In the genomic region with DNA sequence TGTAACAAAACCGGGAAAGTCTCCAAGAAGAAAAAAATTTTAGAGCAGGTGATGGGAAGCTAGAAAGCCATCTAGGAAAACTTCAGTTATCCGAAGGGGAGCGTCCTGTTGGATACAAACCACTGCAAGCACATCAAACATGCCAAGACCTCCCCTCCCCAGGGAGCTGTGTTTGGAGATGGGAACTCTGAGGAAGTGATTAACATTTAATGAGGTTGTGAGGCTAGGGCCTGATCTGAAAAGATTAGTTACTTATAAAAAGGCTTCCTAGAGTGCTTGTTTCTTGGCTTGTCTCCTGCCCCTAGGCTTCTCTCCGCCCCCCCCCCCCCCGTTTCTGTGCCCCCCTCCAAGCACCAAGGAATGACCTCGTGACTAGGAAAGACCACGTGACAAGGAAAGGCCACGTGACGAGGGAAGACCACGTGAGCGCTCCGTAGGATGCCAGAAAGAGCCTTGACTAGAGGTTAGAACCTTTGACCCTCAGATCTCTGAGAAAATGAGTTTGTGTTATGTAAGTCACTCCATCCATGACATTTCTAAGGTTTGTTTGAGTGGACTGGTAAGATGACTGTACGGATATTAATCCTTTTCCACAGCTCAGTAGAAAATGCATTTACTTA, we compare ENCODE assay signal across 27 mouse cellular contexts.
DNase-seq lines count a peak whose midpoint lies in the region; ATAC-seq and TF ChIP-seq lines count a peak whose summit lies in the region.
"Had no signal": no experiment of that assay in that cellular context is flagged by ENCODE, and none has a peak within 500 bp of the region (broad histone marks: within the 10 kb centered on the region; RNA-seq: fewer than 3 reads in every experiment).

No protein-coding gene starts in this region.

- peak; percentile 52; the same call in 1 of the 2 replicates for ATAC-seq in kidney, postnatal 0 days (replicated peaks; ENCODE audit: low FRiP score, low read depth)
- ATAC-seq: forebrain, embryonic 13.5 days; intestine, embryonic 16.5 days; Patski had no signal

- no peaks in the 10 kb centered on the region for H3K9me3 ChIP-seq in kidney, postnatal 0 days (replicated peaks; ENCODE audit: low read length)
- H3K9me3 ChIP-seq: embryonic facial prominence, embryonic 15.5 days; forebrain, embryonic 13.5 days; heart, embryonic 12.5 days; hindbrain, embryonic 13.5 days; limb, embryonic 13.5 days; lung, embryonic 15.5 days; midbrain, embryonic 10.5 days; neural tube, embryonic 12.5 days had no signal

- no peak for TF ChIP-seq POLR2A in cortical plate, adult 2 months (IDR thresholded peaks at IDR 0.05; ENCODE audit: extremely low read depth, insufficient read depth, low read length)

- no peaks in the 10 kb centered on the region for H3K27me3 ChIP-seq in kidney, postnatal 0 days (ENCODE audit: insufficient read depth, low read length)
- H3K27me3 ChIP-seq: embryonic facial prominence, embryonic 15.5 days; forebrain, embryonic 13.5 days; heart, embryonic 12.5 days; hindbrain, embryonic 13.5 days; limb, embryonic 13.5 days; lung, embryonic 15.5 days; neural tube, embryonic 12.5 days; Patski had no signal

- no peak overlapping the region for H3K4me2 ChIP-seq in kidney, postnatal 0 days (ENCODE audit: low read length)
- H3K4me2 ChIP-seq: embryonic facial prominence, embryonic 15.5 days; forebrain, embryonic 13.5 days; heart, embryonic 12.5 days; hindbrain, embryonic 13.5 days; limb, embryonic 13.5 days; liver, embryonic 11.5 days; lung, embryonic 15.5 days; neural tube, embryonic 12.5 days had no signal

- no peak overlapping the region for H3K27ac ChIP-seq in gastrocnemius, adult 2 months
- H3K27ac ChIP-seq in layer of hippocampus, adult 2 months: peak overlapping the region; percentile 85
- peak overlapping the region; percentile 53; the same call in 1 of the 2 replicates for H3K27ac ChIP-seq in cortical plate, adult 2 months (ENCODE audit: insufficient read depth, low read length)
- no peak overlapping the region for H3K27ac ChIP-seq in kidney, postnatal 0 days
- H3K27ac ChIP-seq: embryonic facial prominence, embryonic 15.5 days; forebrain, embryonic 13.5 days; heart, adult 2 months; hindbrain, embryonic 13.5 days; limb, embryonic 13.5 days; lung, embryonic 15.5 days; midbrain, embryonic 10.5 days; neural tube, embryonic 12.5 days had no signal

- TF ChIP-seq CTCF in gastrocnemius, adult 2 months (IDR thresholded peaks at IDR 0.05): no peak
- TF ChIP-seq CTCF in layer of hippocampus, adult 2 months (conservative IDR thresholded peaks at IDR 0.05): no peak
- TF ChIP-seq CTCF in cortical plate, adult 2 months (IDR thresholded peaks at IDR 0.05; ENCODE audit: extremely low read depth, insufficient read depth, low read length): no peak
- TF ChIP-seq CTCF in kidney, postnatal 0 days (IDR thresholded peaks at IDR 0.05; ENCODE audit: low read depth): no peak

- H3K4me1 ChIP-seq in cortical plate, adult 2 months (ENCODE audit: control insufficient read depth, insufficient read depth, low read length): peaks cover 6% of the 10 kb centered on the region
- H3K4me1 ChIP-seq in kidney, postnatal 0 days (replicated peaks; ENCODE audit: insufficient read depth, low read length): no peaks in the 10 kb centered on the region
- H3K4me1 ChIP-seq: embryonic facial prominence, embryonic 15.5 days; heart, embryonic 12.5 days; hindbrain, embryonic 13.5 days; limb, embryonic 13.5 days; lung, embryonic 15.5 days; neural tube, embryonic 12.5 days had no signal

- WGBS in kidney, postnatal 0 days: 50% methylated on average over 13 of the region's 13 CpGs

- no peak overlapping the region for H3K9ac ChIP-seq in kidney, postnatal 0 days (ENCODE audit: low read depth, low read length)
- H3K9ac ChIP-seq: embryonic facial prominence, embryonic 15.5 days; forebrain, embryonic 13.5 days; heart, embryonic 12.5 days; hindbrain, embryonic 13.5 days; limb, embryonic 13.5 days; lung, embryonic 15.5 days; neural tube, embryonic 12.5 days had no signal

- no peak overlapping the region for H3K4me3 ChIP-seq in gastrocnemius, adult 2 months
- no peak overlapping the region for H3K4me3 ChIP-seq in layer of hippocampus, adult 2 months
- no peak overlapping the region for H3K4me3 ChIP-seq in cortical plate, adult 2 months (ENCODE audit: insufficient read depth, low read length)
- no peak overlapping the region for H3K4me3 ChIP-seq in kidney, postnatal 0 days (replicated peaks; ENCODE audit: low read depth, low read length)
- H3K4me3 ChIP-seq: embryonic facial prominence, embryonic 15.5 days; forebrain, embryonic 13.5 days; heart, adult 2 months; heart, embryonic 12.5 days; hindbrain, embryonic 13.5 days; limb, embryonic 13.5 days; lung, embryonic 15.5 days; midbrain, embryonic 10.5 days; myocyte; neural tube, embryonic 12.5 days had no signal

- DNase-seq in gastrocnemius, adult 18-20 months (ENCODE audit: low spot score): peak; percentile 13
- DNase-seq in gastrocnemius, adult 2 months: no peak
- no peak for DNase-seq in layer of hippocampus, adult 2 months (ENCODE audit: low spot score in 2 of 2)
- no peak for DNase-seq in layer of hippocampus, adult 18-20 months (ENCODE audit: low spot score in 2 of 2)
- DNase-seq in kidney, postnatal 0 days (ENCODE audit: low spot score): no peak
- no peak for DNase-seq in ovary, adult 18-20 months (ENCODE audit: low spot score)
- no peak for DNase-seq in cerebellum, postnatal 36 days
- DNase-seq: adrenal gland, postnatal 10 days; cerebellum, adult 11 months; cerebellum, adult 9-11 months; heart, adult 2 months; heart, postnatal 4 days; layer of hippocampus, postnatal 36 days; thymus, postnatal 4 days had no signal

- intact Hi-C loops in gastrocnemius, adult 2 months (cut with DNase I): no loop called here

- H3K36me3 ChIP-seq in kidney, postnatal 0 days (ENCODE audit: insufficient read depth, low read length): no peaks in the 10 kb centered on the region
- H3K36me3 ChIP-seq: embryonic facial prominence, embryonic 15.5 days; heart, embryonic 12.5 days; hindbrain, embryonic 13.5 days; limb, embryonic 13.5 days; lung, embryonic 15.5 days; midbrain, embryonic 10.5 days; neural tube, embryonic 12.5 days had no signal

Comparison
In these comparisons a context has a peak if more than half of its experiments do, and no peak if none do; other contexts are left out.
1. H3K27ac ChIP-seq: peak in layer of hippocampus, adult 2 months (single experiment) and cortical plate, adult 2 months (single experiment); none in gastrocnemius, adult 2 months (single experiment) and kidney, postnatal 0 days (single experiment).